Mouse (Mus musculus) spleen, postnatal 10 days (tissue): ENCODE measurements around the gene Ehmt1.

ENCODE experiments used
- DNase-seq, 2 experiments: peaks; one replicate each; pipeline ENCODE4 v3.0.0; 2021 to 2022; ENCODE audit warnings: low spot score in 2 of 2

Ehmt1 gene

DNA sequence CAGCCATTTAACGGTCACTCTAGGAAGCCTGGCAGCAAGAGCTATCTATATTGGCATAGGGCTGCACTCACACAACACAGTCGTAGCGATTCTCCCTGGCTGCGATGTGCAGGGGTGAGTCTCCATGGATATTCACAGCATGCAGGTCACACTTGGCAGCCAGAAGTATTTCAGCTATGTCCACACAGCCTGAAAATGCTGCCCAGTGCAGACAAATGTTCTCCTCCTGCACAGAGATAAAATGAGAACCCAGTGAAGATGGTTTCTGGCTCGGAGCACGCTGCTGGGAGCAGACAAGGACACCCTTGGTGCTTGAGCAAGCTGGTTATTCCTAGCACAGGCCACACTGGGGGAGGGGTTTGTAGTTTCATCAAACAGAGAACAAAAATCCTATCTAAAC is 113.3 kb downstream of the Ehmt1 start:
- DNase-seq, result no peak

DNA sequence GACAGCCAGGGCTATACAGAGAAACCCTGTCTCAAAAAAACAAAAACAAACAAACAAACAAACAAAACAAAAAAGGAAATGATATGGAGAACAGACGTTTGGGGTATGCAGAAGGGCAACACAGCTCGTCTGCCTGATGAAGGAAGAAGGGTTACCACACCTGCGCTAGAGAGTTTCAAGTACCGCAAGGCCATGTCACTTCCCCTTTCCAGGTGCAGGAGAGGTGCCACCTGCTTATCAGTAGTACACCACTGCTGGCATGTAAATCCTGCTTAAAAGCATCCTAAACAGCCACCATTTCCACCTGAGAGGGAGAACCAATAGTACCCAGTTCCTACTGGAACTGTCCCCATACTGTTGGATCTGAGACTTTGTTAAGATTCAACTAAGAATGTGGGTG is 113.8 kb downstream of the Ehmt1 start:
- no peak for DNase-seq

GRCm38 (mm10) chr2:24796833-24797457 is 122.5 kb downstream of the Ehmt1 start:
- no peak for DNase-seq

DNA sequence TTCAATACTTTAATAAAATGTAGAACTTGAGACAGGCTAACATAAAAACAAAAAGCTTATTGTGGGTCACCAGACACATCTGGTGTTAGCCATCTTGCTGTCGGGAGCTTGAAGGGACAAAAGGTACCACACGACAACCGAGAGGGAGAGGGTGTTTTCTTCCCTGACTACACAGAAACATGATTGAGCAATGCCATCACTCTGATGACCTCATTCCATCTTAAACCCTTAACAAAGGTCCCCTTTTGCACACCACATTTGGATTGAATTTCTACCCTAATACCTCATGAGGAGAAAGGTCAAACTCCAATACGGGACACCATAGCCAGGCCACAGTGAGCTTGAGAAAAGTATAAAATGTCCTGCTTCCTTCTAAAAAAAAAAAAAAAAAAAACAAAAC is 132.2 kb downstream of the Ehmt1 start:
- DNase-seq, result no peak

GRCm38 (mm10) chr2:24781253-24781652 is 138.2 kb downstream of the Ehmt1 start:
- no peak for DNase-seq

DNA sequence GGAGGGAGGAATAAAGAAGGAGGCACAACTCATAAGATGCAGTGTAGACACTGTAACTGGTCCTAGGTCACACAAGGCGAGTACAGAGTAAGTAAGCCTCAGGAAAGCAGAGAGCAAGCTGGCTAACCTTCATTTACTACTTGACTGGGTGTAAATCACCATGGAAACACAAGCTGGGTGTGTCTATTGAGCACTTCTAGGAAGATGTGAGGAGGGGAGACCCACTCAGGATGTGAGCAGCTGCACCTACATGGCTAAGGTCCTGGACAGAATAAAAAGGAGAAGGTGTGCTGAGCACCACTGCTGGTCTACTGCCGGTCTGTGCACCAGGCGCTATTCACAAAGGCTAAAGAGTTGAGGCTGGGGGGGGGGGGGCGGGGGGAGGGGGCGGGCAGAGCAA is 142.6 kb downstream of the Ehmt1 start:
- DNase-seq, result no peak

DNA sequence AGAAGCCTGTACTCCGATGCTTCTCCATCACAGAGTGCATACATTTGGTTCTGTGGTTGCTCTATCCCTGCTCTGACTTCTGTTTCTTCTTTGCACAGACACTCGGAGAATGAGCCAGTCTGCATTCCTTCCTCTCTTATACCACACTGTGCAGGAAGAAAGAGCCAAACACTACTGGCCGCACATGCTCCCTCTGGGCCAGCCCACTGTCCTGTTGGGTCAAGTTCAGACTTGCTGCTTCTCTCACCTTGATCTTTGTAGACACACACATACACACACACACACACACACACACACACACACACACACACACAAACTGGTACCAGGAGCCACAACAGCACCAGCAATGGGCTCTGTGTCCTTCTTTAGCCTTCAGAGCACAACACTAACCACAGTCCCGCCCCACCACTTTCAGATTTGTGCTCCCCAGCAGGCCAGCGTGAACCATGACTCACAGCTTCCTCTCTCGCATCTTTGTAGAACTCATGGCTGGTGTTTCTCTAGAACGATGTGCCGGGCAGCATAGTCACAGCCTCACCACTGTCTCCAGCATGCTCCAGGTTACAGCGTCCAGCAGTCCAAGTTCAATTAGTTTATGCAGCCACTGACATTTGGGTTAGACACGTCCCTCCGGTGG is 143.3 kb downstream of the Ehmt1 start:
- DNase-seq, result no peak

DNA sequence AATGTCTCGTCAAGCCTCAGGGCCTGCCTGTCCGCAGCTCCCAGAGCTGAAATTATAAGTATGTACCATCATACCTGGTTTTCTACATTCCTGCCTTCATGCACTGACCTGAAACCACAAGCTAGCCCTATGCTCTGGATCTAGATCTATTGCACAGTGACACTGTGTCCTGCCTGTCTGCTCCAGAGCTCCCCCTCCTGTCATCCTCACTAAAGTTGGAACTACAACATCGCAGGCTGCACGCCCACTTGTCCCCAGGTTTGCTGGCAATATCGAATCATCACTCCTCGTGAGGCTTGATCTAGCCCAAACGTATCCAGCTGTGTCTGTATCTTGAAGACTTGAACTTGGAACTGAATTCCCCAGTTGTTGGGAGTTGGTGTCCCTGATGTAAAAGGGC is 144.6 kb downstream of the Ehmt1 start:
- DNase-seq, result no peak

GRCm38 (mm10) chr2:24770861-24771260 is 148.6 kb downstream of the Ehmt1 start:
- no peak for DNase-seq

DNA sequence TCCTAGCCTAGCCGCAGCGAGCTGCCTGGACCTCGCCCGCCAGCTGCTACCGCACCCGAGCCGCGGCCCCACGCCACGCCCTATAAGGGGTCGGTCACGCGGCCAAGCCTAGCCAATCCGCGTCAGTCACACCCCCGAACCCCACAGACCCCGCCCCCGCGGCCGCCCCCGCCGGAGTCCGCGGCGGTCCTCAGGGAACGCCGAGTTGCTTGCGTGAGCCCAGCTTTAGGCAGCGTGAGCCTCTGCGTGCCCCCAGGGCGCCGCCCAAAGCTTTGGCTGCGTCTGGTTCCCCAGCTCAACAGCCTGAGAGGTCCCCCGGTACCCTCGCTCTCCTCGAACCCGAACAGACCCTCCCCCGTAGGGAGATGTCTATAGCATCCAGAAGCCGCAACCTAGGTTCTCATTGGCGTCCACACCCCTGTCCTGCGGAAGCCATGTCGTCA is 156.3 kb downstream of the Ehmt1 start, which contains the start of gene Cacna1b:
Cacna1b (minus strand) TSS at position 38 of the 443 bp plus-strand sequence.
- peak; percentile 17 to 66 for DNase-seq

GRCm38 (mm10) chr2:24762446-24762960 is 156.9 kb downstream of the Ehmt1 start:
- no peak for DNase-seq

DNA sequence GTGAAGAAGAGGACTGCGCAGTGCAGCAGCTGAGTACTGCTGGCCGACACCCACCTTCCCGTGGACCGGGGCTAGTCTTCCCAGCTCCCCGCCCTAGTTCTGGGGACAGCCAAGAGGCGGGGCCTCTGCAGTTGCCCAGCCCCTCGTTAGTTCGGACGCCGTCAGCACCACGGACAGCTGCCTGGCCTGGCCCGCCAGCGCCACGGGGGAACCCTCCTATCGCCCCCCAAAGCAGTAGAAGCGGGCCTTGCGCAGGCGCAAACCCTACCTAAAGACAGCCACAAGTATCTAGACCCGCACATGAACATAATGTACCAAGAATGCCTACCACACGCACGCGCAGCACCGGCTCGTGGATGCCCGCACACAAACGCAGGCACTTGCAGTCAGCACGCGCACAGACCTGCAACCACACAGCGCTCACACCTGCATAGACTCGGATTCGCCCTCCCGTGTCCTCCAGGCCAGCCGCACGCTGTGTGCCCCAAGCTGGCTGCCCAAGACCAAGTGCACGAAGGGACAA is 157.4 kb downstream of the Ehmt1 start:
- peak; percentile 41 to 76 for DNase-seq

GRCm38 (mm10) chr2:24755276-24755675 is 164.1 kb downstream of the Ehmt1 start:
- DNase-seq, result peak; percentile 25 to 73

DNA sequence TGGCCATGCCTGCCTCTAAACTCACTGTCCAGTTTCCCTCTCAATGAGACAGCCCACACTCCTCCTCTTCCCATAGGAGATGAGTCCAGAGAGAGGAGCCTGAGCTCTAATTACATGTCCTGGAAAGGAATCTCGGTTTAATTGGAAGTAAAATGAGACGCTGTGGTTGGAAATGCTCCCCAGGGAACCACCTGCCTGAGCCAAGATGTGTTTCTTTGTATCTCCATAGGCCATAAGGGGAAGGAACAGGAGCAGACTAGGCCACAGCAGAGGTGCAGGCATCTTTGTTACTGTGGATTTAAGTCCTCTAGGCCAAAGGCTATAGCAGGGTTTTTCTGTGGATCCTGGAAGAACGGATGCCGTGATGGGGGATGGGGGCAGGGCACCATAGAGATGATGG is 166.8 kb downstream of the Ehmt1 start:
- no peak for DNase-seq

GRCm38 (mm10) chr2:24750051-24750450 is 169.4 kb downstream of the Ehmt1 start:
- no peak for DNase-seq

DNA sequence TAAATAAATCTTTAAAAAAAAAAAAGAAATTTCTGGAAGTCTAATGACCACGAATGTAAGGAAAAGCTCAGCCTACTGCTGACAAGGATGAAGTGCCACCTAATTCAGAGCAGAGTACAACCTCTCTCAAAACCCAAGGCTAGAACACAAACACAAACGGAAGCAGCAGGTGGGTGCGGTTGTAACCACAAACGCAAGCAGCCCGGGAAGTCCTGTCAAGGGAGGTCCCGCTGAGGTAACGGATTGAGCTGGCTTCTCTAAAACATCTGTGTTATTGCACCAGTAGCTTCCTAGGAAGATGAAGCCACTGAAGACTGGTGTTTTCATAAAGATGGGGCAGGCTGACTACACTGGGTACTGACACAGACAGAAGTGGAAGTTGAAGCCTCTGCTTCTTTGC is 171.5 kb downstream of the Ehmt1 start:
- DNase-seq, result peak in 1 of 2 experiments; percentile 49
